In genomic region chr12:53832590-53832989, GRCm38 (mm10) we compare ENCODE assay signal across 12 mouse cellular contexts.
DNase-seq lines count a peak whose midpoint lies in the region; ATAC-seq and TF ChIP-seq lines count a peak whose summit lies in the region.
"Had no signal": no experiment of that assay in that cellular context is flagged by ENCODE, and none has a peak within 500 bp of the region (broad histone marks: within the 10 kb centered on the region; RNA-seq: fewer than 3 reads in every experiment).

No protein-coding gene starts in this region.

- TF ChIP-seq EP300 in liver, postnatal 0 days (IDR thresholded peaks at IDR 0.05; ENCODE audit: low read depth) = peak; percentile 95

- H3K4me3 ChIP-seq in heart, embryonic 11.5 days (ENCODE audit: low read depth, low read length) = no peak overlapping the region
- H3K4me3 ChIP-seq in midbrain, embryonic 15.5 days = no peak overlapping the region
- H3K4me3 ChIP-seq in midbrain, embryonic 14.5 days (replicated peaks; ENCODE audit: low read depth, low read length) = no peak overlapping the region
- H3K4me3 ChIP-seq in liver, postnatal 0 days (ENCODE audit: low read depth, low read length) = no peak overlapping the region

- H3K9me3 ChIP-seq in heart, embryonic 11.5 days (replicated peaks; ENCODE audit: control insufficient read depth, low read length) = no peaks in the 10 kb centered on the region
- no peaks in the 10 kb centered on the region for H3K9me3 ChIP-seq in midbrain, embryonic 15.5 days
- H3K9me3 ChIP-seq in midbrain, embryonic 14.5 days (ENCODE audit: control insufficient read depth, low read length) = no peaks in the 10 kb centered on the region
- H3K9me3 ChIP-seq in liver, postnatal 0 days (ENCODE audit: low read length) = no peaks in the 10 kb centered on the region

- TF ChIP-seq CTCF in liver, postnatal 0 days (IDR thresholded peaks at IDR 0.05; ENCODE audit: low read depth) = no peak

- intact Hi-C loops in heart, postnatal 36 days (cut with DNase I) = no loop called here

- 43% methylated on average over 6 of the region's 6 CpGs for WGBS in heart, embryonic 11.5 days (ENCODE audit: insufficient replicate concordance)
- 57% methylated on average over 6 of the region's 6 CpGs for WGBS in midbrain, embryonic 15.5 days
- WGBS in midbrain, embryonic 14.5 days = 67% methylated on average over 6 of the region's 6 CpGs
- WGBS in liver, postnatal 0 days (ENCODE audit: insufficient replicate concordance) = 49% methylated on average over 6 of the region's 6 CpGs

- H3K4me1 ChIP-seq in heart, embryonic 11.5 days (ENCODE audit: control insufficient read depth, insufficient read depth, low read length) = no peaks in the 10 kb centered on the region
- H3K4me1 ChIP-seq in midbrain, embryonic 15.5 days = peaks cover 27% of the 10 kb centered on the region
- peaks cover 25% of the 10 kb centered on the region for H3K4me1 ChIP-seq in midbrain, embryonic 14.5 days (ENCODE audit: control insufficient read depth, insufficient read depth, low read length)
- no peaks in the 10 kb centered on the region; the same call in 1 of the 2 replicates for H3K4me1 ChIP-seq in liver, postnatal 0 days (ENCODE audit: insufficient read depth)

- DNase-seq in heart, postnatal 36 days = no peak
- no peak for DNase-seq in midbrain, embryonic 14.5 days
- peak; percentile 25 for DNase-seq in liver, postnatal 0 days
- DNase-seq in adrenal gland, postnatal 14 days = no peak
- DNase-seq: adrenal gland, adult 2 months; heart, adult 11 months; kidney, postnatal 36 days; thymus, postnatal 36 days had no signal

- H3K9ac ChIP-seq in heart, embryonic 11.5 days (ENCODE audit: low read depth, low read length) = no peak overlapping the region
- no peak overlapping the region for H3K9ac ChIP-seq in midbrain, embryonic 15.5 days
- H3K9ac ChIP-seq in midbrain, embryonic 14.5 days (replicated peaks; ENCODE audit: low read length) = no peak overlapping the region
- H3K9ac ChIP-seq in liver, postnatal 0 days (replicated peaks) = no peak overlapping the region

- no peaks in the 10 kb centered on the region for H3K27me3 ChIP-seq in heart, embryonic 11.5 days (ENCODE audit: control insufficient read depth, insufficient read depth, low read length)
- no peaks in the 10 kb centered on the region for H3K27me3 ChIP-seq in midbrain, embryonic 15.5 days (replicated peaks)
- H3K27me3 ChIP-seq in midbrain, embryonic 14.5 days (ENCODE audit: control insufficient read depth, insufficient read depth, low read length) = no peaks in the 10 kb centered on the region
- H3K27me3 ChIP-seq in liver, postnatal 0 days (ENCODE audit: insufficient read depth, low read length) = no peaks in the 10 kb centered on the region

- peak; percentile 57; the same call in 1 of the 2 replicates for ATAC-seq in heart, embryonic 11.5 days (replicated peaks; ENCODE audit: insufficient number of reproducible peaks, low FRiP score, low TSS enrichment)
- no peak for ATAC-seq in midbrain, embryonic 15.5 days (replicated peaks)
- ATAC-seq in midbrain, embryonic 14.5 days (ENCODE audit: low FRiP score, low TSS enrichment) = no peak
- ATAC-seq in erythroid progenitor cell, adult 5-6 weeks (replicated peaks; ENCODE audit: low FRiP score, poor library complexity, severe bottlenecking) = peak; percentile 61; the same call in 1 of the 2 replicates
- ATAC-seq in liver, postnatal 0 days = peak; percentile 93
- ATAC-seq in inflammation-experienced regulatory T-cells, adult 6 months = no peak

- H3K27ac ChIP-seq in heart, embryonic 11.5 days (ENCODE audit: low read depth, low read length) = no peak overlapping the region
- 0 out of 2 replicates have a peak overlapping the region, but pooled peaks have one; percentile 13 for H3K27ac ChIP-seq in midbrain, embryonic 15.5 days
- no peak overlapping the region for H3K27ac ChIP-seq in midbrain, embryonic 14.5 days (replicated peaks; ENCODE audit: low read depth, low read length)
- H3K27ac ChIP-seq in liver, postnatal 0 days (ENCODE audit: low read depth) = peak overlapping the region; percentile 26; the same call in 1 of the 2 replicates

- no peaks in the 10 kb centered on the region for H3K36me3 ChIP-seq in heart, embryonic 11.5 days (ENCODE audit: control insufficient read depth, insufficient read depth, low read length)
- H3K36me3 ChIP-seq in midbrain, embryonic 15.5 days (replicated peaks) = no peaks in the 10 kb centered on the region
- H3K36me3 ChIP-seq in midbrain, embryonic 14.5 days (ENCODE audit: control insufficient read depth, insufficient read depth, low read length) = no peaks in the 10 kb centered on the region
- H3K36me3 ChIP-seq in liver, postnatal 0 days (replicated peaks; ENCODE audit: insufficient read depth, low read length) = no peaks in the 10 kb centered on the region

- H3K4me2 ChIP-seq in heart, embryonic 11.5 days = no peak overlapping the region
- H3K4me2 ChIP-seq in midbrain, embryonic 15.5 days = no peak overlapping the region
- no peak overlapping the region for H3K4me2 ChIP-seq in midbrain, embryonic 14.5 days (ENCODE audit: low read length)
- peak overlapping the region; percentile 44 for H3K4me2 ChIP-seq in liver, postnatal 0 days (ENCODE audit: low read depth, low read length)

Comparison
In these comparisons a context has a peak if more than half of its experiments do, and no peak if none do; other contexts are left out.
1. H3K27ac ChIP-seq: peak in midbrain, embryonic 15.5 days (single experiment) and liver, postnatal 0 days (single experiment); none in heart, embryonic 11.5 days (single experiment) and midbrain, embryonic 14.5 days (single experiment).
2. ATAC-seq: peak in heart, embryonic 11.5 days (single experiment), erythroid progenitor cell, adult 5-6 weeks (single experiment) and liver, postnatal 0 days (single experiment); none in midbrain, embryonic 15.5 days (single experiment), midbrain, embryonic 14.5 days (single experiment) and inflammation-experienced regulatory T-cells, adult 6 months (single experiment).